Mouse (Mus musculus): ENCODE data around the gene Arsa.

DNA sequence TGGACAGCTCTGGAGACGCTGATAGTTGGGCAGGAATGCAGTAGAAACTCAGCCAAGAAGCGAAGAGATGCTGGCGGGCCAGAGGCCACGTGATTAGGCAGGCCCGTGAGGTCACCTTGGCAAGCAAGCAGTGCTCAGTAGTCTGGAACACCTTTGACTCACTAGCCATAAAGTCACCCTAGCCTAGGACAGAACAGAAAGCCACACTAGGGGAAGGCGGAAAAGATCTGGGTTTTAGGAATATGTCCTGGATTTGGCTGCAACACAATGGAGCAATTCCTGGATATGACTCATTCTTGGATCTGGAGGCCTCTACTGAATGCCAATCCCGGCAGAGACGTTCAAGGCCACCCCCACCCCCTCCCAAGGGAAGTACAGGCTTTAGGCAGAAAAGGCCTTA, 3.4 kb upstream of the Arsa start:
- TF ChIP-seq CTCF (IDR thresholded peaks at IDR 0.05 in 2 of 3, conservative IDR thresholded peaks at IDR 0.05 in 1 of 3; ENCODE audit: control insufficient read depth in 1 of 3, insufficient read depth in 1 of 3, low read depth in 2 of 3, low read length in 3 of 3, poor library complexity in 1 of 3, severe bottlenecking in 1 of 3) (no peak), POLR2AphosphoS2 (IDR thresholded peaks at IDR 0.05; ENCODE audit: low read length) (no peak), SMC3 (IDR thresholded peaks at IDR 0.05; ENCODE audit: low read depth, low read length) (no peak), NRF1 (IDR thresholded peaks at IDR 0.05; ENCODE audit: insufficient read depth, low read depth, low read length, poor library complexity, severe bottlenecking) (no peak), RAD21 (IDR thresholded peaks at IDR 0.05; ENCODE audit: low read depth, low read length) (no peak), RCOR1 (IDR thresholded peaks at IDR 0.05; ENCODE audit: low read depth, low read length) (no peak), POLR2A (IDR thresholded peaks at IDR 0.05; ENCODE audit: control insufficient read depth in 1 of 2, insufficient read depth in 1 of 2, low read depth in 1 of 2, low read length in 2 of 2, poor library complexity in 1 of 2) (no peak)

Measured in MEL (cell line).